Mouse (Mus musculus): ENCODE results near the gene Gm14399. TPM values are rescaled to one million over a fixed set of nuclear protein-coding genes. Genes with fewer than 3 reads are reported as not detected.
"Not testable (repeated sequence)": the region's sequence is repeated elsewhere in the genome, so short reads cannot be mapped to it uniquely, and the experiment has no call there.

Gm14399 gene
- 2.7 TPM for polyA plus RNA-seq (2012; fragmentation: generic; extraction: Trizol)

DNA sequence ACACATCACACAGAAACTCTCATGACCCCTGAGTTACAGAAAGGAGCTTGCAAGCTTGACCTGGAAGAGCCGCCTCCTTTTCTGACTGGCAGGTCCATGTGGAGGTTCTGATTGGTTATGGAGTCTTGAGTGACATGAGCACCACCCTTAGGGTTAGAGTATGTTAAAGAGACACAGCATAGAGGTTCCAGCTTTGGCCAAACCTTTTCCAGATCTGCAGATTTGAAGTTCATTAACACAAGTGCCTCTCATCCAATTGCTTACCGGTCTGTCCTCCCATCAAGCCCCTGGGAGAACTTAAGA lies at the start of gene Gm14399:
Gene Gm14399, minus strand, starts transcription at position 20 of the 303 bp plus-strand sequence.
- H3ac ChIP-seq (ENCODE audit: control insufficient read depth, insufficient read length); H3K27me3 ChIP-seq (ENCODE audit: control insufficient read depth, insufficient read depth, insufficient read length); H3K79me2 ChIP-seq (ENCODE audit: control insufficient read depth, insufficient read depth); H3K36me3 ChIP-seq (ENCODE audit: control insufficient read depth, insufficient read depth): not testable (repeated sequence)
- Histone ChIP-seq H3K4me3 (peak within 1 kb of the TSS; percentile 33), H3K4me2 (ENCODE audit: low read depth) (peak within 1 kb of the TSS; percentile 24)

GRCm38 (mm10) chr2:175179008-175179407 lies 37.2 kb upstream of the Gm14399 start:
- not testable (repeated sequence) for H3K79me2 ChIP-seq (ENCODE audit: control insufficient read depth, insufficient read depth); H3ac ChIP-seq (ENCODE audit: control insufficient read depth, insufficient read length); H3K4me3 ChIP-seq; H3K4me2 ChIP-seq (ENCODE audit: low read depth); H3K36me3 ChIP-seq (ENCODE audit: control insufficient read depth, insufficient read depth); H3K27me3 ChIP-seq (ENCODE audit: control insufficient read depth, insufficient read depth, insufficient read length)

DNA sequence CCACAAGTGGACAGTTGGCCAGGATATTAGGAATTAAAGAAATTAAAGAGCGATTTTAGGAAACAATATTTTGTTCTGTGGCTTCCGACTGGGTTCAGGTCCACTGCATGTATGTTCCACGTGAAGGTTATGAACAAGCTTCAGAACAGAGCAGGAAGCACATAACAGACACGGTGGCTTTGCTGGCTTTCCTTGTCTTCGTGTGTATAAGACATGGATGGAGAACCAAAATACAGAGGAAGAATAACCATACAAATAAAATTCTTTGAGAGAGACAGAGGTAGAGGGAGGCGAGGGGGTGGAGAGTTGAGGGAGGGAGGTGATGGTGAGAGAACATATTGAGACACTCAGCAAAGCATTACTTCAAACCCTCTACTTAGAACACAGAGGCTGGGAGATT lies 34.5 kb upstream of the Gm14399 start:
- H3K79me2 ChIP-seq (ENCODE audit: control insufficient read depth, insufficient read depth), result no peaks in the 10 kb centered on the region
- H3K4me3 ChIP-seq, result peak overlapping the region; percentile 16
- no peaks in the 10 kb centered on the region for H3K36me3 ChIP-seq (ENCODE audit: control insufficient read depth, insufficient read depth)
- H3ac ChIP-seq (ENCODE audit: control insufficient read depth, insufficient read length), result no peak overlapping the region
- TF ChIP-seq CEBPB (IDR thresholded peaks at IDR 0.05; ENCODE audit: insufficient read depth, poor library complexity, severe bottlenecking) (no peak), E2F4 (IDR thresholded peaks at IDR 0.05; ENCODE audit: insufficient read depth) (no peak), POLR2AphosphoS2 (IDR thresholded peaks at IDR 0.05; ENCODE audit: insufficient read length, low read depth) (no peak), MAX (IDR thresholded peaks at IDR 0.05; ENCODE audit: low read depth) (no peak), POLR2A (IDR thresholded peaks at IDR 0.05; ENCODE audit: insufficient read length, low read depth) (no peak), TCF12 (IDR thresholded peaks at IDR 0.05; ENCODE audit: insufficient read depth, poor library complexity, severe bottlenecking) (no peak), REST (IDR thresholded peaks at IDR 0.05; ENCODE audit: insufficient read depth, insufficient read length) (no peak), TCF3 (IDR thresholded peaks at IDR 0.05; ENCODE audit: insufficient read length, low read depth) (no peak), MYOG (IDR thresholded peaks at IDR 0.05; ENCODE audit: control insufficient read depth in 1 of 3, insufficient read depth in 1 of 3, insufficient read length in 2 of 3, low read depth in 2 of 3) (no peak), SRF (IDR thresholded peaks at IDR 0.05; ENCODE audit: control insufficient read depth, insufficient read length, low read depth) (no peak), MYOD1 (IDR thresholded peaks at IDR 0.05; ENCODE audit: control insufficient read depth in 1 of 3, insufficient read length in 2 of 3, low read depth in 2 of 3) (no peak), USF1 (IDR thresholded peaks at IDR 0.05; ENCODE audit: low read depth) (no peak)
- H3K27me3 ChIP-seq (ENCODE audit: control insufficient read depth, insufficient read depth, insufficient read length), result no peaks in the 10 kb centered on the region
- H3K4me2 ChIP-seq (ENCODE audit: low read depth), result peak overlapping the region; percentile 62

DNA sequence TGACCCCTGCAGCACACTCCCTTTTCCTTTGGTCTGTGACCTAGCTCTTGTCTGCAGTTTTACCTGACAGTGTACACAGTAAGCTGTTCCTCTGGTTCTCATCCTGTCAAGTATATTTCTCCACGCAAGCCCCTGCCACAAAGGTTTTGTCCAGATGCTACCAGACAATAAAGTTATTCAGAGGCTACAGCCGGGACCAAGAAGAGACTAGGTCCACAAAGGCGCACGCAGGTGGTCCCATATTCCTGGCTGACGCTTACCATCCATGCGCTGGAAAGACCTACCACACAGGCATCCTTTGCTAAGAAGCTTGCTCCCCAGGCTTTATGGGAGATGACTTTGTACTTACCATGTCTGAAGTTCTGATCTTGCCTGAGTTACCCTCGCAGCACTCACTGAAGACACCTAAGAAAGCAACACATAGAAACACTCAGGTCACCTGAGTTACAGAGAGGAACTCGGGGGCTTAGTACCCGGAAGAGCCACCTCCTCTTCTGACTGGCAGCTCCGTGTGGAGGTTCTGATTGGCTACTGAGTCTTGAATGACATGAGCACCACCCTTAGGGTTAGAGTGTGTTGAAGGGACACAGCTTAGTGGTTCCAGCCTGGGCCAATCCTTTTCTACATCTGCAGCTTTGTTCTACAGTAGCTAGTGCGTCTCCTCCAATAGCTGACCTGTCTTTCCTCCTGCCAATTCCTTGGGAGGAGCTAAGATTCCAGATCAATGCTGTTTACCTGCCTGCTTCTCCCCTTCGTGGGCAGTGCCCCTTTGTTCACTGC lies 33.8 kb upstream of the Gm14399 start, which contains the start of gene Gm14443:
Gene Gm14443, minus strand, starts transcription at position 471 of the 780 bp plus-strand sequence.
- H3K79me2 ChIP-seq (ENCODE audit: control insufficient read depth, insufficient read depth); H3ac ChIP-seq (ENCODE audit: control insufficient read depth, insufficient read length); H3K27me3 ChIP-seq (ENCODE audit: control insufficient read depth, insufficient read depth, insufficient read length); H3K36me3 ChIP-seq (ENCODE audit: control insufficient read depth, insufficient read depth): not testable (repeated sequence)
- H3K4me2 ChIP-seq (ENCODE audit: low read depth), result peak within 1 kb of the TSS; percentile 62
- peak within 1 kb of the TSS; percentile 16 for H3K4me3 ChIP-seq

GRCm38 (mm10) chr2:175174058-175174457 lies 32.2 kb upstream of the Gm14399 start:
- not testable (repeated sequence) for H3K4me3 ChIP-seq; H3K4me2 ChIP-seq (ENCODE audit: low read depth); H3ac ChIP-seq (ENCODE audit: control insufficient read depth, insufficient read length); H3K79me2 ChIP-seq (ENCODE audit: control insufficient read depth, insufficient read depth); H3K36me3 ChIP-seq (ENCODE audit: control insufficient read depth, insufficient read depth); H3K27me3 ChIP-seq (ENCODE audit: control insufficient read depth, insufficient read depth, insufficient read length)

DNA sequence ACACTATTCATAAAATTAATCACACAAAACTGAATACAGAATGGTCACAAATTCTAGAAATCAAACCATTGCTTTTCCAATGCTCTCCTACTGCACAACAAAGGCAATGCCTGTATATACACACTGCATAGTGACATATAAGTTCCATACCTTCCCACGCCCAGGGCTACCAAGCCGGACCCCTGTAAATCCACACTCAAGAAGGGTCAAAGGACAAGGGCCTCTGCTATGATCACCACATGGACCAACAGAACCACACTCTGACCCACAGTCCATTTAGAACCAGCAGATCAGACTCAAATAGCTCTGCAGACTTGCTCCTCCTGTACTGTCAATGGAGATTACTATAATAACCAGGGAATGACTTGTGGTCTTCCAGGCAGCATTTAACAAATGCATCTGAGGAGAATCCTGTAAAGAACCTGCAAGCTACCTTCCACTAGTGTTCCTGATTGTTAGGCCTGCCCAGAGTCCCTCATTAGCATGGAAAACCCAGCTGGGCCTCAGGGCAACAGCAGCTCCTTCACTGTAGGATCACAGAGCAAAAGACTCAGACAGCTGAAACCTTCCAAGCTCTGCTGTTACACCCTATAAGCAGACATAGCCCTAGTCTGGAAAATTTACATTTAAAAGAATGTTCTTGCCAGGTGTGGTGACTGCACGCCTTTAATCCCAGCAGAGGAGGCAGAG lies 31.2 kb upstream of the Gm14399 start:
- H3K4me3 ChIP-seq; H3K36me3 ChIP-seq (ENCODE audit: control insufficient read depth, insufficient read depth); H3K4me2 ChIP-seq (ENCODE audit: low read depth); H3K27me3 ChIP-seq (ENCODE audit: control insufficient read depth, insufficient read depth, insufficient read length); H3K79me2 ChIP-seq (ENCODE audit: control insufficient read depth, insufficient read depth); H3ac ChIP-seq (ENCODE audit: control insufficient read depth, insufficient read length): not testable (repeated sequence)

Measured in myocyte (in vitro differentiated cells).